Mouse (Mus musculus) E14TG2a.4 (cell line): ENCODE results near the gene Susd6.

Experiments
- H3K27me3 ChIP-seq: 2 replicates; pipeline ENCODE4 v1.6.1; 2014; ENCODE audit warnings: low read length, control low read depth; ENCODE audit not compliant: insufficient read depth
- H3K36me3 ChIP-seq: 2 replicates; pipeline ENCODE4 v1.6.1; 2014; ENCODE audit warnings: low read length, control low read depth; ENCODE audit not compliant: insufficient read depth
- H3K4me1 ChIP-seq: replicated peaks from 2 replicates; pipeline ENCODE4 v1.6.1; 2014; ENCODE audit warnings: low read depth, low read length, control low read depth
- H3K4me3 ChIP-seq: replicated peaks from 2 replicates; pipeline ENCODE4 v1.5.1; 2014; ENCODE audit warnings: mild to moderate bottlenecking, low read length
- H3K9me3 ChIP-seq: 2 replicates; pipeline ENCODE4 v1.6.1; 2014; ENCODE audit warnings: low read length, control low read depth
- CTCF ChIP-seq: conservative IDR thresholded peaks from 2 replicates; pipeline ENCODE4 v1.5.1; 2014; ENCODE audit warnings: low read length
- NANOG ChIP-seq: IDR thresholded peaks from 2 replicates; pipeline ENCODE4 v1.6.1; 2014; ENCODE audit warnings: borderline replicate concordance, low read length, mixed read lengths
- POU5F1 ChIP-seq: IDR thresholded peaks from 2 replicates; pipeline ENCODE4 v1.6.1; 2014; ENCODE audit warnings: low read length, borderline replicate concordance

Gene Susd6

DNA sequence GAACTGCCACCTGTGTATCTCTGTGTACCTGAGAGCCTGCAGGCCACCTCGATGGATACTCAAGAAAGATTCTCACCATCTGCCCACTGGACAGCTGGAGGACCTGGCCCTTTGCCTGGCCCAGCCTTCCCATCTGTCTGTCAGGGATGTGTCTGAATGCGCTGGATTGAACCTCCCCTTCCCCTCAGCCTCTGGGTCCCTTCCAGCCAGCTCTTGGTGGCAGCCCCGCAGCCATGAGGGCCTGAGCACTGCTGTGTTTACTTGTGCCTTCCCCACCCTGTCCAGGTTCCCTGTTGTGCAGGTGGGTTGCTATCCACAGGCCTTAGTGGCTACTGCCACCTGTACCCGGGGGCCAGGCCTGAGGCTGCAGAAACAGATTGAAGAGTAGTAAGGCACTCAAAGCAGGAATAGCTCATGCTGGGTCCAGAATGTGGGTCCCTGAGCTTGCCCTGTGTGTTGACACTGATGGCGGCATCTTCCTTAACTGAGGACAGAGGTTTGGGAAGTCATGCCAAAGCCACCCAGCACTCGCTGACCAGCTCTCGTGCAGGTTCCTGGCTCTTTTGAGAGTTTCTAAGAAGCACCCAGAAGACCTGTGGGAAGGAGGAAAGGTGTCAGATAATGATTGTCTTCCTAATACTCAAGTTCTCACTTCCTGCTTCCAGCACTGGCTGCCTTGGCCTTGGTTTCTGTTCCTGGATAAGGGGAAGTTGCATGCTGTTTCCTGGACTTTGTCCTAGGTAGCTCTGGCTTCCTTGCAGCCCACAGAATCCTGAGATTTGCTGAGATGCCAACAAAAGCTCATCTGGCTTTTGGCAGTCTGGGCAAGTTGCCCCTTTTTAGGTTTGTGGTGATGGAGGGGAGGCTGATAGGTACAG is 87.1 kb downstream of the Susd6 start:
- Histone ChIP-seq H3K4me3 (no peak overlapping the region), H3K4me1 (peaks cover 38% of the 10 kb centered on the region), H3K36me3 (peaks cover 93% of the 10 kb centered on the region), H3K9me3 (no peaks in the 10 kb centered on the region), H3K27me3 (no peaks in the 10 kb centered on the region)
- TF ChIP-seq NANOG (no peak), POU5F1 (no peak), CTCF (no peak)

DNA sequence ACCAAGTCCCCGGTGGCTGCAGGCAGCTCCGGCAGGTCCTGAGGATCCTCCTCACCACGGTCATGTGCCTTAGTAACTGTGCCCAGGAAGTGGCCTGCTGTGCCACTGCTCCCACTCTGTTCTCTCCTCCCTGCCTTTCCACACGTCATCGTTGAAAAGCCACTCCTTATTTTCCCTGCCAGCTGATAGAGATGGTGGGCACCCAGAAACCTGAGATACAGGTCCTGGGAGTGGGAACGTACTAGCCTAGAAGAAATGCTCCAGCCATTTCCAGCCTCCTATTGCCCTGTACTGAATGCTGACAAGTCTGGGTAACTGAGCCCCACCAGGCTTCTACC is 87.8 kb downstream of the Susd6 start:
- peaks cover 43% of the 10 kb centered on the region for H3K4me1 ChIP-seq
- H3K4me3 ChIP-seq: no peak overlapping the region
- no peaks in the 10 kb centered on the region for H3K27me3 ChIP-seq
- H3K9me3 ChIP-seq: no peaks in the 10 kb centered on the region
- peaks cover 86% of the 10 kb centered on the region for H3K36me3 ChIP-seq
- TF ChIP-seq NANOG (no peak), POU5F1 (no peak)

DNA sequence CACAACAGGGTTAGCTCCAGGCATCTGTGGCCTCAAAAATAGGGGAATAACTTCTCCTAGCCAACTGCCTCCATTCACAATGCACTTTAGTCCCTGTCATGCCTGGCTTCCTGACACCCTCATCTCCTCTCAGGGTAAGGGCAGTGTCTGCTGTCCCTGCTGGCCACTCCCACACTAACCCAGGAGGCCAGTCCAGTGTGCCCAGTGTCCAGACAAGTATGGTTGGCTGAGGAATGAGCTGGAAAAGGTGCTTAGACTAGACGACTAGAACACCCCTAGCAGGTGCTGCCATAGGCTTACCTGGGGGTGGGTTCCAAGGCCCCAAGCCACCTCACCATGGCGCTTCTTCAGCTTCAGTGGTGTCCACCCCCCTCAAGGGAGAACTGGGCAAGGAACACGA is 88.3 kb downstream of the Susd6 start:
- H3K27me3 ChIP-seq: no peaks in the 10 kb centered on the region
- no peaks in the 10 kb centered on the region for H3K9me3 ChIP-seq
- H3K36me3 ChIP-seq: peaks cover 81% of the 10 kb centered on the region
- TF ChIP-seq CTCF (no peak), POU5F1 (no peak), NANOG (no peak)
- H3K4me3 ChIP-seq: no peak overlapping the region
- peaks cover 49% of the 10 kb centered on the region for H3K4me1 ChIP-seq

DNA sequence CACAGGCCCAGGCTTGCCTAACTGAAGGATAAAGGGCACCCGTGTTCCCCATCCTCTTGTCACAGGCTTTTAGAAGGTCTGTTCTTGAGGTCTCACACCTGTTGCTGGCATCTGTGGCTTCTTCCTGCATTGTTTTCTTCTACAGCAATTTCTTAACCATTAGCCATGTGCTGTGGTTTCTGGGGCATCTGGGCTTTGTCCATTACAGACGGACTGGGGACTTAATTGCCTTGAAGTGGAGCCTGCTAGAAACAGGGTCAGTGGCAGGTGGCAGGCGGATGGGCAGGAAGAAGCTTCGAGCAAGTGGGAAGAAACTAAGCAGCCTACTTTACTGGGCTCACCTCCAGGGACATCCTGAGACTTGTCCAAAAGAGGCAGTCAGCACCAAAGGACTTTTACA is 89.0 kb downstream of the Susd6 start:
- no peaks in the 10 kb centered on the region for H3K9me3 ChIP-seq
- peaks cover 52% of the 10 kb centered on the region for H3K4me1 ChIP-seq
- no peak overlapping the region for H3K4me3 ChIP-seq
- H3K27me3 ChIP-seq: no peaks in the 10 kb centered on the region
- TF ChIP-seq NANOG (no peak), CTCF (no peak), POU5F1 (no peak)
- peaks cover 74% of the 10 kb centered on the region for H3K36me3 ChIP-seq

DNA sequence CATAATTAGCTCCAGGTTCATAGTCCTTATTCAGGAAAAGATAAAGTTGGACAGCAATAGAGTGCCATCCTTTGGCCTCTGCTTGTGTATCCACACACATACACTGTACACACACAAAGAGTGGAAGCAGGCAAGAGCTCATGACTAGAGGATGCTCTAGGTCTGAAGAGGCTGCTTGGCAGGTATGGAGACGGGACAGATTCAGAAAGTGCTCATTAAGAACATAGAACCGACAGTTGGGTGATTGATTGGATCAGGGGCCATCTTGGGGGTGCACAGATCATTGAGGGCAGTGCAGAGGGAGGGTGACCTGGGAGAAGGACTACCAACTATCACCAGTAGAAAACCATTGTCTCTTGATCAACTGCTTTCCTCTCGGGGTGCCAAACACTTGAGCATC is 90.8 kb downstream of the Susd6 start:
- TF ChIP-seq POU5F1: no peak
- TF ChIP-seq CTCF: no peak
- TF ChIP-seq NANOG: no peak
- Histone ChIP-seq H3K4me3 (no peak overlapping the region), H3K36me3 (peaks cover 56% of the 10 kb centered on the region), H3K27me3 (no peaks in the 10 kb centered on the region), H3K4me1 (peaks cover 68% of the 10 kb centered on the region), H3K9me3 (no peaks in the 10 kb centered on the region)

DNA sequence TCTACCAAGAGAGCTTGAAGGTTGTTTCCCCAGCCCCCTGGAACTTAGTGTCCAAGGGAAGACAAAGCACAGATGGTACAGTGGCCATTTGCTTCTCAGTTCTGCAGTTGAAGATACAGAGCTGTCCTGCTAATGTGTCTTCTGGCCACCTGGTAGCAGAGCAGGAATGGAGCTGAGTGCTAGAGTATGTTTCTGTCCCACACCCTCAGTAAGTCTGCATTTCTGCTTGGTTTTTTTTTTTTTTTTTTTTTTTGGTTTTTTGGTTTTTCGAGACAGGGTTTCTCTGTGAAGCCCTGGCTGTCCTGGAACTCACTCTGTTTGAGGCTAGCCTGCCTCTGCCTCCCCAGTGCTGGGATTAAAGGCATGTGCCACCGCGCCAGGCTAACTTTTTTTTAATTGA is 93.0 kb downstream of the Susd6 start:
- Histone ChIP-seq H3K9me3 (no peaks in the 10 kb centered on the region), H3K27me3 (no peaks in the 10 kb centered on the region), H3K4me1 (peaks cover 76% of the 10 kb centered on the region), H3K4me3 (no peak overlapping the region), H3K36me3 (peaks cover 34% of the 10 kb centered on the region)
- no peak for TF ChIP-seq POU5F1
- TF ChIP-seq CTCF: no peak
- no peak for TF ChIP-seq NANOG

DNA sequence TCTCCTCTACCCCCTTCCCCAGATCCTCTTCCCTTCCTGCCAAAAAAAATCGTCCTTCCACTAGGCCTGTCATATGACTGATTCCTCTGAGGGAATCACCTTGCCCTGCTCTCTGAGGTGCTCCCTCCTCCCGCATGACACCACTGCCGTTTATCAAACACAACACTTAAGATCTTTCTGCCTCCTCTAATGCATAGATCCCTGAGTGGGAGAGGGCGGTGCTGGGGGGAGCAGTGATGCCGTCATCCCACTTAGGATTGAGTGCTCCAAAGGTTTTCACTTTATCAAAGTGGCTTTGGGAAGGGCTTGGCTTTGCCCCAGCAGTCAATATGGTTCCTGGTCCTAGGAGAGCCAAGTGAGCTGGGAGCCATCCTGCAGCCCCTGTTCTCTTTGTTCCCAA is 93.6 kb downstream of the Susd6 start:
- Histone ChIP-seq H3K9me3 (no peaks in the 10 kb centered on the region), H3K4me3 (peak overlapping the region; percentile 55), H3K27me3 (no peaks in the 10 kb centered on the region), H3K4me1 (peaks cover 73% of the 10 kb centered on the region), H3K36me3 (peaks cover 28% of the 10 kb centered on the region)
- TF ChIP-seq CTCF (no peak), NANOG (no peak), POU5F1 (no peak)

DNA sequence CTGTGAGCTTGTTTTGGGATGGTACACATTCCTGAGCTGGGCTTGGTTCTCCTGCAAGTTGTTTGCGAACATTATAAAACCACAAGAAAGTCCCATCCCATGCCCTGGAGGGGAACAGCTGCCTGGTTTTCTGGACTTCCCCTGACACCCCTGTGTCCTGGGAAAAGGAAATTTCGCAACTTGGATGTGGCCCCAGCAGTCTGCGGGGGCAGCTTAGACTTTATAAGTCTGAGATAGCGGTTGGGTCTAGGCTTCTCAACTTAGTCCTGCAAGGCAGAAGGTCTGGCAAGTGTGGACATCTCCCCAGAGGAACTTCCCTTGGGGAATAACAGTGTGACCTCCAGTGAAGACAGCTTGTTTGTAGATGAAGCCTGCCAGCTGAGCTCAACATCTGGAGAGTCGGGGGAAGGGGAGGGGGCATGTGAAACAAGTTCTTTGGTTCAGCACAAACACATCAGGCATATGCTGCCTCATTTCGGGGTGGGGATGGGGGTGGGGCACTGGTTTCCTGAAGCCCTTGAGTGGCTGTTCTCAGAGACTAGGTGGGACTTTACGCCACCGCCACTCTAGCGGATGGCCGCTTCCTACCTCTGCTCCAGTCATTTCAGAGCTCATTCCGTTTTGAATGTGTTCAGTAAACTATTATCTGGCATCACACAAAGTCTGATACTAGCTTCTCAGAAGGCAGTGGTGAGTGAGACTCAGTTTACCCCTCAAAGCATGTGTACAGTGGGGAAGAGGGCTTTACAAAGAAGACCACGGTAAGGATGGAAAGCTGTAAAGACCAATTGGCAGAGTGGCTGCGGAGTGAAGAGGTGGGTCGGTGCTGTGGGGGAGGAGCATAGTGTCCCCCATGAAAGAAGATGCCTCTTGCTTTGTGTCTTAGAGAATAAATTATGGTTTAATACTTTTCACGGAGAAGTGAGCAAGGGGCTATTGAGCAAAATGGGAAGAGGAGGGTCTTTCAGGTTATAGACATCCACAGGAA is 95.3 kb downstream of the Susd6 start:
- H3K27me3 ChIP-seq: no peaks in the 10 kb centered on the region
- H3K36me3 ChIP-seq: peaks cover 13% of the 10 kb centered on the region
- H3K4me1 ChIP-seq: peaks cover 57% of the 10 kb centered on the region
- peak overlapping the region; percentile 69 for H3K4me3 ChIP-seq
- H3K9me3 ChIP-seq: no peaks in the 10 kb centered on the region
- TF ChIP-seq POU5F1: no peak
- TF ChIP-seq NANOG: no peak
- no peak for TF ChIP-seq CTCF
